Mouse (Mus musculus) neural tube, embryonic 14.5 days (tissue): ENCODE measurements around the gene Steap4. TPM values are rescaled to one million over a fixed set of nuclear protein-coding genes. Genes with fewer than 3 reads are reported as not detected.
A peak's percentile ranks its signal among the peaks of the same experiment; 100 is the strongest.
"Not testable (repeated sequence)": the region's sequence is repeated elsewhere in the genome, so short reads cannot be mapped to it uniquely, and the experiment has no call there.

Source experiments
- ATAC-seq: fragments of 200-750 bp; cut with Nextera tagmentation; 2 replicates; pipeline ENCODE4 v1.8.0; 2017; ENCODE audit warnings: low read depth, mild to moderate bottlenecking, moderate TSS enrichment, moderate library complexity
- H3K27ac ChIP-seq: fragments of 300-500 bp; sonication (generic); 2 replicates; pipeline ENCODE4 v1.5.1; 2014; ENCODE audit warnings: low read depth, mild to moderate bottlenecking, control low read depth, low read length, moderate library complexity, mixed read lengths
- H3K27me3 ChIP-seq: fragments of 300-500 bp; sonication (generic); 2 replicates; pipeline ENCODE4 v1.6.1; 2014; ENCODE audit warnings: low read length; ENCODE audit not compliant: control insufficient read depth, insufficient read depth
- H3K36me3 ChIP-seq: fragments of 300-500 bp; sonication (generic); 2 replicates; pipeline ENCODE4 v1.6.1; 2014; ENCODE audit warnings: low read length, mixed read lengths; ENCODE audit not compliant: control insufficient read depth, insufficient read depth
- H3K4me1 ChIP-seq: fragments of 300-500 bp; sonication (generic); 2 replicates; pipeline ENCODE4 v1.6.1; 2014; ENCODE audit warnings: low read length; ENCODE audit not compliant: control insufficient read depth, insufficient read depth
- H3K4me2 ChIP-seq: fragments of 300-500 bp; sonication (generic); 2 replicates; pipeline ENCODE4 v1.6.1; 2014; ENCODE audit warnings: mild to moderate bottlenecking, low read depth, low read length, control low read depth
- H3K4me3 ChIP-seq: fragments of 300-500 bp; sonication (generic); 2 replicates; pipeline ENCODE4 v1.5.1; 2014; ENCODE audit warnings: low read depth, low read length, control low read depth, mixed read lengths
- H3K9ac ChIP-seq: fragments of 300-500 bp; sonication (generic); replicated peaks from 2 replicates; pipeline ENCODE4 v1.6.1; 2014; ENCODE audit warnings: low read depth, mild to moderate bottlenecking, control low read depth, low read length, mixed read lengths
- H3K9me3 ChIP-seq: fragments of 300-500 bp; sonication (generic); 2 replicates; pipeline ENCODE4 v1.6.1; 2016; ENCODE audit warnings: low read length; ENCODE audit not compliant: control insufficient read depth
- WGBS: fragments of 180-500 bp; shearing (Covaris S2); extraction: QIAGEN DNeasy Blood & Tissue Kit; methylation state at CpG from one replicate; pipeline ENCODE4 v1.1.7; 2014; 5-methylcytosine and 5-hydroxymethylcytosine counted together
- polyA plus RNA-seq: library from polyadenylated mRNA; unstranded; fragments of >200 nt; fragmentation: Nextera tagmentation; extraction: Ambion mirVana; gene quantifications from 2 replicates; pipeline ENCODE4 v1.2.1, GENCODE M21; 2014

Gene Steap4
- polyA plus RNA-seq, result 0.22 TPM in 1 of 2 replicates, not detected in the other

GRCm38 (mm10) chr5:7960176-7960575 is at the start of gene Steap4:
Gene Steap4, plus strand, starts transcription at chr5:7960457.
- Histone ChIP-seq H3K27ac (no peak within 1 kb of the TSS), H3K9me3 (no peaks in the 10 kb centered on the region), H3K4me2 (peak within 1 kb of the TSS; percentile 43), H3K9ac (no peak within 1 kb of the TSS), H3K36me3 (no peaks in the 10 kb centered on the region), H3K4me1 (peaks cover 2% of the 10 kb centered on the region; the same call in 1 of the 2 replicates), H3K4me3 (peak within 1 kb of the TSS; percentile 6; the same call in 1 of the 2 replicates), H3K27me3 (no peaks in the 10 kb centered on the region)
- no peak; the same call in 1 of the 2 replicates for ATAC-seq
- 5% methylated on average over 20 of the region's 20 CpGs for WGBS

- WGBS, result 73% methylated on average over 3 of the region's 3 CpGs
These were observed 48.3 kb upstream of the Steap4 start for GRCm38 (mm10) chr5:7911975-7912374.

GRCm38 (mm10) chr5:7917501-7918295 is 42.6 kb upstream of the Steap4 start:
- H3K4me1 ChIP-seq, result no peaks in the 10 kb centered on the region
- ATAC-seq, result no peak
- no peak overlapping the region for H3K27ac ChIP-seq
- no peaks in the 10 kb centered on the region for H3K27me3 ChIP-seq
- 87% methylated on average over 11 of the region's 11 CpGs for WGBS
- no peaks in the 10 kb centered on the region for H3K9me3 ChIP-seq
- no peaks in the 10 kb centered on the region for H3K36me3 ChIP-seq
- H3K4me2 ChIP-seq, result no peak overlapping the region
- H3K9ac ChIP-seq, result no peak overlapping the region
- H3K4me3 ChIP-seq, result no peak overlapping the region

More at GRCm38 (mm10) chr5:7911975-7912374, 48.3 kb upstream of the Steap4 start:
- H3K4me2 ChIP-seq, result no peak overlapping the region
- no peak overlapping the region for H3K27ac ChIP-seq
- no peaks in the 10 kb centered on the region for H3K4me1 ChIP-seq
- no peak for ATAC-seq
- H3K9ac ChIP-seq, result no peak overlapping the region
- no peaks in the 10 kb centered on the region for H3K36me3 ChIP-seq
- no peaks in the 10 kb centered on the region for H3K27me3 ChIP-seq
- no peak overlapping the region for H3K4me3 ChIP-seq
- H3K9me3 ChIP-seq, result no peaks in the 10 kb centered on the region

GRCm38 (mm10) chr5:7918296-7918579 is 42.0 kb upstream of the Steap4 start:
- H3K9me3 ChIP-seq, result no peaks in the 10 kb centered on the region
- ATAC-seq, result no peak
- H3K36me3 ChIP-seq, result no peaks in the 10 kb centered on the region
- 89% methylated on average over 5 of the region's 5 CpGs for WGBS
- no peaks in the 10 kb centered on the region for H3K4me1 ChIP-seq
- H3K4me3 ChIP-seq, result no peak overlapping the region
- H3K9ac ChIP-seq, result no peak overlapping the region
- no peak overlapping the region for H3K4me2 ChIP-seq
- no peak overlapping the region for H3K27ac ChIP-seq
- H3K27me3 ChIP-seq, result no peaks in the 10 kb centered on the region

GRCm38 (mm10) chr5:7919681-7920080 is 40.6 kb upstream of the Steap4 start:
- no peak overlapping the region for H3K27ac ChIP-seq
- no peaks in the 10 kb centered on the region for H3K36me3 ChIP-seq
- no peaks in the 10 kb centered on the region for H3K4me1 ChIP-seq
- H3K9me3 ChIP-seq, result no peaks in the 10 kb centered on the region
- H3K4me2 ChIP-seq, result no peak overlapping the region
- no peak overlapping the region for H3K9ac ChIP-seq
- no peaks in the 10 kb centered on the region for H3K27me3 ChIP-seq
- WGBS, result 80% methylated on average over 2 of the region's 2 CpGs
- no peak for ATAC-seq
- no peak overlapping the region for H3K4me3 ChIP-seq

GRCm38 (mm10) chr5:7922751-7923150 is 37.5 kb upstream of the Steap4 start:
- H3K36me3 ChIP-seq, result no peaks in the 10 kb centered on the region
- H3K9me3 ChIP-seq, result no peaks in the 10 kb centered on the region
- no peak for ATAC-seq
- whole genome bisulfite sequencing, result 96% methylated on average over 1 of the region's 1 CpGs
- H3K27ac ChIP-seq, result no peak overlapping the region
- H3K4me3 ChIP-seq, result no peak overlapping the region
- H3K9ac ChIP-seq, result no peak overlapping the region
- H3K27me3 ChIP-seq, result no peaks in the 10 kb centered on the region
- no peaks in the 10 kb centered on the region for H3K4me1 ChIP-seq
- no peak overlapping the region for H3K4me2 ChIP-seq

- no peaks in the 10 kb centered on the region for H3K27me3 ChIP-seq
- ATAC-seq, result no peak
- no peak overlapping the region for H3K27ac ChIP-seq
- no peak overlapping the region for H3K9ac ChIP-seq
- no peak overlapping the region for H3K4me2 ChIP-seq
- no peak overlapping the region for H3K4me3 ChIP-seq
- H3K36me3 ChIP-seq, result no peaks in the 10 kb centered on the region
- H3K4me1 ChIP-seq, result no peaks in the 10 kb centered on the region
- WGBS, result 96% methylated on average over 3 of the region's 3 CpGs
- H3K9me3 ChIP-seq, result no peaks in the 10 kb centered on the region
These were observed 36.6 kb upstream of the Steap4 start for GRCm38 (mm10) chr5:7923666-7924065.

- no peak overlapping the region for H3K4me3 ChIP-seq
- H3K27ac ChIP-seq, result no peak overlapping the region
- no peak for ATAC-seq
- H3K27me3 ChIP-seq, result no peaks in the 10 kb centered on the region
- H3K4me1 ChIP-seq, result no peaks in the 10 kb centered on the region
- H3K36me3 ChIP-seq, result no peaks in the 10 kb centered on the region
- H3K9ac ChIP-seq, result no peak overlapping the region
- H3K4me2 ChIP-seq, result no peak overlapping the region
- no peaks in the 10 kb centered on the region for H3K9me3 ChIP-seq
- 81% methylated on average over 5 of the region's 5 CpGs for WGBS
These were observed 27.7 kb upstream of the Steap4 start for GRCm38 (mm10) chr5:7932234-7933221.

- not testable (repeated sequence) for ATAC-seq, H3K9me3 ChIP-seq
- 84% methylated on average over 11 of the region's 11 CpGs for WGBS
These were observed 26.8 kb upstream of the Steap4 start for GRCm38 (mm10) chr5:7933495-7933894.

More at GRCm38 (mm10) chr5:7933495-7933894, 26.8 kb upstream of the Steap4 start:
- not testable (repeated sequence) for H3K27ac ChIP-seq, H3K4me2 ChIP-seq, H3K9ac ChIP-seq, H3K36me3 ChIP-seq, H3K4me1 ChIP-seq, H3K27me3 ChIP-seq, H3K4me3 ChIP-seq
